Mouse (Mus musculus) hindlimb bud, embryonic 11.5 days (tissue): ENCODE data around the gene Rps6ka5.

ENCODE experiments used
- DNase-seq: peaks from one replicate; pipeline ENCODE4 v3.0.0-alpha.2; 2012; ENCODE audit warnings: low read depth, low spot score; ENCODE audit errors: extremely low spot score

The Rps6ka5 gene

DNA sequence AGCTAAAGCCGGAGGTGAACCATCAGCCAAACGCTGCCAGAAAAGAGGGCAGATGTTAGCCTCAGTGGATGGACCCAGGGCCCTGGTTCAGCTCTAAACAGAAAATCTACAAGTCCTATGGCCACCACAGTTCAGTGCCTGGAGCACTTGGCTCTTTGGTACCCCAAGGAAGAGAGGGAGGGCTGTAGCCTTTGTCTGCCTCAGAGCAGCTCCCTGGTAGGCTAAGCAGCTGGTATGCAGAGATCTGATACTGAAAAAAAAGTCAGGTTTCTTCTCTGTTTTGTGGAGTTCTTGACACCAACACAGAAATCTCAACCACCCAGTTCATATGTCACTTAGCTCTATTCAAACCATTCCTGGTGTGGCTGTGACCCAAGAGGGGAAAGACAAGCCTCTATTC lies 222.2 kb downstream of the Rps6ka5 start:
- no peak for DNase-seq

DNA sequence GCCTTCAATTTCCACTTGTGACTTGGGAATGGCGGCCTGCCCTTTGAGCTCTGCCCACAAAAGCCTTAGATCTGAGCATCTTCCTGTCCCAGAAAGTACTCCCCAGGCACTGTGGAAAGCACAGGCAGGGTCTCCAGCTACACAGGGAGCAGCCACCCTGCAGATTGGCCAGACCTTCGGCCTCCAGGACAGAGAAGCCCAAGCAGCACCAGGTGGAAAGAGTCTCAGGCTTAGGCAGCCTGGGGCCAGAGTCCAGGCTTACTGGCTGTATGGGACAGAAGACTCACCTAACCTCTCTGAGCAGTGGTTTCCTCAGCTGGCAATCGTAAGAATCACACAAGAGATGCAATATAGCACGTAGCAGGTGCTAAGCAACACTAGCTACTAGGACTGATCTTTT lies 223.1 kb downstream of the Rps6ka5 start:
- DNase-seq: no peak

DNA sequence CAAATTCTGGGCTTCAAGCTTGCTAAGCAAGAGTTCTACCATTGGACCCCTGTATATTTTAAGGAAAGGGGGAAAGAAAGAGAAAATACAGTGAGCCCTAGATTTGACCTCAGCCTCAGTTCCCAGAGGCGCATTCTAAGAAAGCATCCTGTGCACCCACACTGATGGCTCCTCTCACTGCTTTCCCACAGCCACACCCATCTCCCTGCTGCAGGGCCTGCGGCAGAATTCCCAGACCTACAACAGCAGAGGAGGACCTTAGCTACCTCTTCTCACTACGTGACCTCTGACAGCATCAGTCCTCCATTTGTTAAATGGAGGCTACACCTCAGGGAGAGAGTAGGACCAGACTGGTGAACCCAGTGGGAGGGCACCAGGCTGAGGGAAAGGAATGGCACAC lies 224.2 kb downstream of the Rps6ka5 start:
- no peak for DNase-seq

DNA sequence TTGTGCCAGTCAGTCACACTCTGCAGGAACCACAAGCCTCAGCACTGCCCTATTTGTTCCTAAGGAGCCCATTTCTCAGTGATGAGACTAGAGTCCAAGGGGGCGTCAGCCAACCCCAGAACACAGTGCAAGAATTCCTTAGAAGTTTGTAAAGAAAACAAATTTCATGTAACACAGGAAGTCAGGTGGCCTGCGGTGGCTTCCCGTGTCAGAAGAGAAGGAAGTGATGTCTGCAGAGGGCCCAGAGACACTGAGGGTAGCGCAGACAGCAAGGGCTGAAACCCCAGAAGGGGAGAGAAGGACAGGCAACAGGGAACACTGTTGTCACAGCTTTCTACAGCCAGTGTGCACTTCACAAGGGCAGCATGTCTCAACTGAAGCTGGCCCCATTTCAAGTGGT lies 225.5 kb downstream of the Rps6ka5 start:
- DNase-seq: no peak

DNA sequence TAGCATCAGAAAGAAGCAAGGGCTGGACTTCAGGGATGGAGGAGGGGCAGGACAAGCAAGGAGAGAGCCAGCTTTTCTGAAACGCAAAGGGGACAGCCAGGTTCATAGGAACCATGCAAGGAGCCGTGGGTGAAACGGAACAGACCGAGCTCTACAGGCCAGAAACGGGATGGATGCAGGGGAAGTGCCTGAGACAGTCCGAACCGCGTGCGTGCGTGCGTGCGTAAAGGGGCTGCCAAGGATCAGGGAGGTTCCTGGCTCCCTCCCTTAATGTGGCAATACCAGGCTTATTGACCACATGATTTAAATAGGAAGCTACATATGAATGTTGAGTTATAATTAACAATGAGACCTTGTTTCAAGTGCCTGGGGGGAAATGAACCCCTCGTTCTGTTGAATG lies 227.3 kb downstream of the Rps6ka5 start:
- no peak for DNase-seq
